Mouse (Mus musculus): ENCODE results near the gene Car5b. TPM values are rescaled to one million over a fixed set of nuclear protein-coding genes. Genes with fewer than 3 reads are reported as not detected.
A peak's percentile ranks its signal among the peaks of the same experiment; 100 is the strongest.

Car5b gene
- 0.96 and 1.2 TPM in 2 replicates for polyA plus RNA-seq (2015; fragmentation: Nextera tagmentation; extraction: Ambion mirVana)

GRCm38 (mm10) chrX:164027607-164028289, at the start of gene Car5b:
Gene Car5b, minus strand, starts transcription at chrX:164027997.
- no peaks in the 10 kb centered on the region for H3K4me1 ChIP-seq (ENCODE audit: control insufficient read depth, insufficient read depth, low read depth, low read length)
- H3K36me3 ChIP-seq (ENCODE audit: control insufficient read depth, insufficient read depth, low read length): no peaks in the 10 kb centered on the region
- no peaks in the 10 kb centered on the region for H3K9me3 ChIP-seq (ENCODE audit: control insufficient read depth, low read length)
- H3K27me3 ChIP-seq (replicated peaks; ENCODE audit: control insufficient read depth, insufficient read depth, low read length): no peaks in the 10 kb centered on the region; the same call in 1 of the 2 replicates
- peak within 1 kb of the TSS; percentile 50 for H3K4me2 ChIP-seq (ENCODE audit: low read length)
- peak within 1 kb of the TSS; percentile 28 for H3K4me3 ChIP-seq (ENCODE audit: low read length)
- WGBS: 15% methylated on average over 20 of the region's 22 CpGs
- no peak within 1 kb of the TSS for H3K9ac ChIP-seq (ENCODE audit: low read depth, low read length)
- peak; percentile 95 for ATAC-seq
- no peak within 1 kb of the TSS for H3K27ac ChIP-seq (ENCODE audit: low read depth, low read length)

GRCm38 (mm10) chrX:164076040-164076775, 48.4 kb upstream of the Car5b start, which contains the start of gene Siah1b:
Gene Siah1b, minus strand, starts transcription at chrX:164076493.
- Histone ChIP-seq H3K27me3 (replicated peaks; ENCODE audit: control insufficient read depth, insufficient read depth, low read length) (no peaks in the 10 kb centered on the region), H3K9ac (ENCODE audit: low read depth, low read length) (peak within 1 kb of the TSS; percentile 76), H3K27ac (ENCODE audit: low read depth, low read length) (peak within 1 kb of the TSS; percentile 90), H3K9me3 (ENCODE audit: control insufficient read depth, low read length) (no peaks in the 10 kb centered on the region), H3K4me2 (ENCODE audit: low read length) (peak within 1 kb of the TSS; percentile 81), H3K4me1 (ENCODE audit: control insufficient read depth, insufficient read depth, low read depth, low read length) (no peaks in the 10 kb centered on the region), H3K36me3 (ENCODE audit: control insufficient read depth, insufficient read depth, low read length) (no peaks in the 10 kb centered on the region), H3K4me3 (ENCODE audit: low read length) (peak within 1 kb of the TSS; percentile 57)
- WGBS: 21% methylated on average over 54 of the region's 54 CpGs
- ATAC-seq: peak; percentile 99

DNA sequence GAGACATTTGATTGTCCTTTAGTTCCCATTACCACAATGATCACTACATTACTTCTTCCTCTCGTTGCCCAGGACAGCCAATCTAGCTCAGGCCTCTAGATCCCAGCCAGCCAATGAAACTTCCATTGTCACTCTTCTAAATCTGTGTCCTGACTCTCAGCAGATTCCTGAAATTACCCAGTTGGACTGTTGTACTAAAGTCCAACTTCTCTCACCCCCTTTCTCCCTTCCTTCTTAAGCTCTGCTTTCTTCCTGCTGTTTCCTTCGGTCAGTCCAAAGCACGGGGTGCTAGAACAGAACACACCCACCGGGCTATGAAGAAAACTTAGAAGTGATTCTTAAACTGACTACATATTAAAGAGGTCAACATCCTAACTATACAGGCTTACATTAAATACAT, 41.2 kb upstream of the Car5b start:
- H3K9me3 ChIP-seq (ENCODE audit: control insufficient read depth, low read length): no peaks in the 10 kb centered on the region
- no peaks in the 10 kb centered on the region for H3K27me3 ChIP-seq (replicated peaks; ENCODE audit: control insufficient read depth, insufficient read depth, low read length)
- H3K9ac ChIP-seq (ENCODE audit: low read depth, low read length): no peak overlapping the region
- H3K36me3 ChIP-seq (ENCODE audit: control insufficient read depth, insufficient read depth, low read length): no peaks in the 10 kb centered on the region
- no peak for ATAC-seq
- H3K4me1 ChIP-seq (ENCODE audit: control insufficient read depth, insufficient read depth, low read depth, low read length): no peaks in the 10 kb centered on the region
- no peak overlapping the region for H3K27ac ChIP-seq (ENCODE audit: low read depth, low read length)
- H3K4me2 ChIP-seq (ENCODE audit: low read length): no peak overlapping the region
- H3K4me3 ChIP-seq (ENCODE audit: low read length): no peak overlapping the region
- WGBS: 88% methylated on average over 4 of the region's 4 CpGs

DNA sequence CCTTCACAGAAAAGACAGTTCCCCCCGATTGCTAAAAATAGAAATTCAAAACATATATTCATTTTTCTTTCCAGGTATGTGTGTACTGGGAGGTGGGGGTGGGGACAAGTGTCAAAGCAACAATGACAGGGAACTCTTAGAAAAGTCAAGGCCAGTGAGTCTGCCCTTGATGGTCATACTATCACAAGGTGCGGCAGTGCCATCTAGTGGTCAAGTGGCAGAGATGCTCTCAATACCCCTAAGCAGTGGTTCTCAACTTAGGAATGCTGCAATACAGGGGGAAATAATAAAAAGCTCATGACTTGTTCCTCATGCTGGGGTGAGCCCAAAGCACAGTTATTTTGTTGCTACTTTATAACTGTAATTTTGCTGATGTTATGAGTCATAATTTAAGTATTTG, 38.4 kb upstream of the Car5b start:
- H3K4me3 ChIP-seq (ENCODE audit: low read length): no peak overlapping the region
- whole genome bisulfite sequencing: 6% methylated on average over 2 of the region's 2 CpGs
- H3K27ac ChIP-seq (ENCODE audit: low read depth, low read length): no peak overlapping the region
- no peak overlapping the region for H3K4me2 ChIP-seq (ENCODE audit: low read length)
- H3K9me3 ChIP-seq (ENCODE audit: control insufficient read depth, low read length): no peaks in the 10 kb centered on the region
- ATAC-seq: peak; percentile 83
- no peaks in the 10 kb centered on the region for H3K36me3 ChIP-seq (ENCODE audit: control insufficient read depth, insufficient read depth, low read length)
- no peak overlapping the region for H3K9ac ChIP-seq (ENCODE audit: low read depth, low read length)
- no peaks in the 10 kb centered on the region for H3K27me3 ChIP-seq (replicated peaks; ENCODE audit: control insufficient read depth, insufficient read depth, low read length)
- no peaks in the 10 kb centered on the region for H3K4me1 ChIP-seq (ENCODE audit: control insufficient read depth, insufficient read depth, low read depth, low read length)

DNA sequence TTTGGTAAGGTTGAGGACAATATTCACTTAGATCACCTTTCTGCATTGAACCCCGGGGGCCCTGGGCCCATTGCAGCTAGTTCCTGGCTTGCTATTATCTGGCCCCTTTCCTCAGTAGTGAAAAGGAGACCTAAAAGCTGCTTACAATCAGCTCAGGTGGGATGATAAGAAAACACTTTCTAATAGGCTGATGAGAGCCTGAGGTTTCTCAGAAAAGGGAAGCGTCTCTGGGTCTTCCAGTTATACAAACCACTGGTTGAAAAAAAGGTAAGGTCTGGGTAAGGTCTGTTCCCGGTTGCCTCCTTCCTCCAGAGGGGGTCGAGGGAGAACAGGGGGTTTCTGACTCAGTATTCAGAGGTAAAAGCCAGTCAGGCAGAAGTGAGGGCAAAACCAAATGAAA, 31.3 kb upstream of the Car5b start:
- no peaks in the 10 kb centered on the region for H3K9me3 ChIP-seq (ENCODE audit: control insufficient read depth, low read length)
- 72% methylated on average over 4 of the region's 4 CpGs for WGBS
- H3K4me1 ChIP-seq (ENCODE audit: control insufficient read depth, insufficient read depth, low read depth, low read length): no peaks in the 10 kb centered on the region
- ATAC-seq: no peak
- H3K27me3 ChIP-seq (replicated peaks; ENCODE audit: control insufficient read depth, insufficient read depth, low read length): peaks cover 2% of the 10 kb centered on the region; the same call in 1 of the 2 replicates
- H3K9ac ChIP-seq (ENCODE audit: low read depth, low read length): no peak overlapping the region
- H3K4me3 ChIP-seq (ENCODE audit: low read length): no peak overlapping the region
- H3K36me3 ChIP-seq (ENCODE audit: control insufficient read depth, insufficient read depth, low read length): no peaks in the 10 kb centered on the region
- H3K27ac ChIP-seq (ENCODE audit: low read depth, low read length): no peak overlapping the region
- H3K4me2 ChIP-seq (ENCODE audit: low read length): no peak overlapping the region

- Histone ChIP-seq H3K4me2 (ENCODE audit: low read length) (no peak overlapping the region), H3K27me3 (replicated peaks; ENCODE audit: control insufficient read depth, insufficient read depth, low read length) (peaks cover 2% of the 10 kb centered on the region; the same call in 1 of the 2 replicates), H3K4me1 (ENCODE audit: control insufficient read depth, insufficient read depth, low read depth, low read length) (no peaks in the 10 kb centered on the region), H3K4me3 (ENCODE audit: low read length) (no peak overlapping the region), H3K9me3 (ENCODE audit: control insufficient read depth, low read length) (no peaks in the 10 kb centered on the region), H3K27ac (ENCODE audit: low read depth, low read length) (no peak overlapping the region), H3K9ac (ENCODE audit: low read depth, low read length) (no peak overlapping the region), H3K36me3 (ENCODE audit: control insufficient read depth, insufficient read depth, low read length) (no peaks in the 10 kb centered on the region)
- 89% methylated on average over 3 of the region's 3 CpGs for WGBS
- no peak for ATAC-seq
These were observed 30.7 kb upstream of the Car5b start for GRCm38 (mm10) chrX:164058523-164058922.

DNA sequence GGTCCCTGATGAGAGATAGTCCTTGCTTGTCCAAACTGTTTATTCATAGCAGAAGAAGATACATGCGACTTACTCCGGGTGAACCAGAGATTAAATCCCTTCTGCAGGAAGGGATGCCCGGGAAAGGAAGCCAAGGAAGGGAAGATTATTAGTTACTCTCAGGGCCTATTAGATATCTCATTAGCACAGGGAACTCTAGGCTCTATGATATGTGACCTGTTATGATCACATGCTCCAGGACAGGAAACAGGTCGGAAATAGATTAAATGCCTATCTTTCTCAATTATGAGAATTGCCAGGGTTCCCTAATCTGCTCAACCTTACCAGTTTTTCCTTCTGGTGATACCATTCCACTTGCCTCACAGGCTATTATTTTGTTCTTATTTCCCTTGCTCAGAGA, 27.9 kb upstream of the Car5b start:
- no peak overlapping the region for H3K4me3 ChIP-seq (ENCODE audit: low read length)
- no peak overlapping the region for H3K9ac ChIP-seq (ENCODE audit: low read depth, low read length)
- H3K4me2 ChIP-seq (ENCODE audit: low read length): no peak overlapping the region
- 86% methylated on average over 4 of the region's 4 CpGs for WGBS
- H3K27ac ChIP-seq (ENCODE audit: low read depth, low read length): no peak overlapping the region
- H3K9me3 ChIP-seq (ENCODE audit: control insufficient read depth, low read length): no peaks in the 10 kb centered on the region
- no peak for ATAC-seq
- H3K36me3 ChIP-seq (ENCODE audit: control insufficient read depth, insufficient read depth, low read length): no peaks in the 10 kb centered on the region
- no peaks in the 10 kb centered on the region for H3K4me1 ChIP-seq (ENCODE audit: control insufficient read depth, insufficient read depth, low read depth, low read length)
- peaks cover 2% of the 10 kb centered on the region; the same call in 1 of the 2 replicates for H3K27me3 ChIP-seq (replicated peaks; ENCODE audit: control insufficient read depth, insufficient read depth, low read length)

DNA sequence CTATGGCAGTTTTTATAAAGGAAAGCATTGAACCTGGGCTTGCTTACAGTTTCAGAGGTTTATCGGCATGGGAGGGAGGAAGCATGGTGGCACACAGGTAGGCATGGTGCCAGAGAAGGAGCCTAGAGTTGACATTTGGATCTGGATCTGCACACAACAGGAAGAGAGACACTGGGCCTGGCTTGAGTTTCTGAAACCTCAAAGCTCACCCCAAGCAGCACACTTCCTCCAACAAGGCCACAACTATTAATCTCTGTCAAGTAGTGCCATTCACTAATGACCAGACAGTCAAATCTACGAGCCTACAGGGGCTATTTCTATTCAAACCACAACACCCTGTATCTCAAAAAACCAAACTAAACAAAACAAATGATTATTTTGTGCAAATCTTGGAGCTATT, 18.9 kb upstream of the Car5b start:
- no peak overlapping the region for H3K4me2 ChIP-seq (ENCODE audit: low read length)
- H3K4me3 ChIP-seq (ENCODE audit: low read length): no peak overlapping the region
- H3K4me1 ChIP-seq (ENCODE audit: control insufficient read depth, insufficient read depth, low read depth, low read length): no peaks in the 10 kb centered on the region
- H3K9me3 ChIP-seq (ENCODE audit: control insufficient read depth, low read length): no peaks in the 10 kb centered on the region
- no peak overlapping the region for H3K9ac ChIP-seq (ENCODE audit: low read depth, low read length)
- no peak for ATAC-seq
- no peaks in the 10 kb centered on the region for H3K36me3 ChIP-seq (ENCODE audit: control insufficient read depth, insufficient read depth, low read length)
- no peak overlapping the region for H3K27ac ChIP-seq (ENCODE audit: low read depth, low read length)
- H3K27me3 ChIP-seq (replicated peaks; ENCODE audit: control insufficient read depth, insufficient read depth, low read length): no peaks in the 10 kb centered on the region
- 80% methylated on average over 2 of the region's 2 CpGs for WGBS

- Histone ChIP-seq H3K4me3 (ENCODE audit: low read length) (no peak overlapping the region), H3K36me3 (ENCODE audit: control insufficient read depth, insufficient read depth, low read length) (no peaks in the 10 kb centered on the region), H3K4me2 (ENCODE audit: low read length) (no peak overlapping the region), H3K9me3 (ENCODE audit: control insufficient read depth, low read length) (no peaks in the 10 kb centered on the region), H3K9ac (ENCODE audit: low read depth, low read length) (no peak overlapping the region), H3K27ac (ENCODE audit: low read depth, low read length) (no peak overlapping the region), H3K4me1 (ENCODE audit: control insufficient read depth, insufficient read depth, low read depth, low read length) (no peaks in the 10 kb centered on the region), H3K27me3 (replicated peaks; ENCODE audit: control insufficient read depth, insufficient read depth, low read length) (no peaks in the 10 kb centered on the region)
- no peak for ATAC-seq
- 64% methylated on average over 13 of the region's 13 CpGs for WGBS
These were observed 14.3 kb upstream of the Car5b start for GRCm38 (mm10) chrX:164042069-164042468.

All from hindbrain, embryonic 16.5 days (tissue).